Mouse (Mus musculus) bone marrow, adult 2 months (tissue): Measurements from ENCODE around the gene Krtap28-10. TPM values are rescaled to one million over a fixed set of nuclear protein-coding genes. Genes with fewer than 3 reads are reported as not detected.
"Not testable (repeated sequence)": the region's sequence is repeated elsewhere in the genome, so short reads cannot be mapped to it uniquely, and the experiment has no call there.

ENCODE experiments used
- H3K27ac ChIP-seq: fragments of 200-500 bp; 2 replicates; pipeline ENCODE4 v1.5.1; 2012; ENCODE audit warnings: low read depth, mild to moderate bottlenecking, control low read depth, inconsistent platforms, low read length; ENCODE audit not compliant: control insufficient read depth, poor library complexity, insufficient read depth
- H3K4me1 ChIP-seq: fragments of 200-500 bp; 2 replicates; pipeline ENCODE4 v1.6.1; 2011; ENCODE audit warnings: low read length; ENCODE audit not compliant: control insufficient read depth, insufficient read depth
- H3K4me3 ChIP-seq: fragments of 200-500 bp; replicated peaks from 2 replicates; pipeline ENCODE3; 2011; ENCODE audit warnings: mild to moderate bottlenecking, low read depth, low read length, control low read depth; ENCODE audit not compliant: control insufficient read depth
- CTCF ChIP-seq: fragments of 200-500 bp; IDR thresholded peaks from 2 replicates; pipeline ENCODE4 v1.5.1; 2011; ENCODE audit warnings: low read length, control low read depth; ENCODE audit not compliant: control insufficient read depth, insufficient read depth
- POLR2A ChIP-seq: fragments of 200-500 bp; IDR thresholded peaks from 2 replicates; pipeline ENCODE4 v1.6.1; 2011; ENCODE audit warnings: low read depth, mild to moderate bottlenecking, control low read depth, low read length, borderline replicate concordance; ENCODE audit not compliant: control insufficient read depth
- WGBS: fragments of 180-500 bp; shearing (Covaris S2); methylation state at CpG from one replicate; pipeline ENCODE4 v1.1.7; 2018; 5-methylcytosine and 5-hydroxymethylcytosine counted together
- polyA plus RNA-seq: library from polyadenylated mRNA; stranded (reverse); fragments of >200 nt; gene quantifications from 2 replicates; pipeline ENCODE4 v1.2.4, GENCODE M21; 2011; ENCODE audit warnings: low replicate concordance; ENCODE audit not compliant: missing spikeins, insufficient read depth, insufficient read length

Krtap28-10 gene
- polyA plus RNA-seq, 1 experiment = not detected

GRCm38 (mm10) chr1:83031950-83032349, 10.3 kb downstream of the Krtap28-10 start:
- WGBS = 69% methylated on average over 1 of the region's 1 CpGs
- H3K4me3 ChIP-seq = no peak overlapping the region
- no peak for TF ChIP-seq CTCF

GRCm38 (mm10) chr1:83016556-83016955, 25.7 kb downstream of the Krtap28-10 start:
- H3K4me3 ChIP-seq = no peak overlapping the region
- no peak overlapping the region for H3K27ac ChIP-seq
- no peak for TF ChIP-seq POLR2A
- TF ChIP-seq CTCF = no peak
- no peaks in the 10 kb centered on the region for H3K4me1 ChIP-seq
- 56% methylated on average over 1 of the region's 1 CpGs for WGBS

More at GRCm38 (mm10) chr1:83031950-83032349, 10.3 kb downstream of the Krtap28-10 start:
- H3K27ac ChIP-seq = no peak overlapping the region
- H3K4me1 ChIP-seq = no peaks in the 10 kb centered on the region

GRCm38 (mm10) chr1:83015329-83015879, 26.9 kb downstream of the Krtap28-10 start:
- TF ChIP-seq CTCF (no peak), POLR2A (no peak)
- H3K4me3 ChIP-seq = no peak overlapping the region
- H3K4me1 ChIP-seq = no peaks in the 10 kb centered on the region
- H3K27ac ChIP-seq = no peak overlapping the region
- 79% methylated on average over 10 of the region's 10 CpGs for WGBS

- TF ChIP-seq CTCF (no peak), POLR2A (no peak)
- WGBS = 91% methylated on average over 3 of the region's 3 CpGs
Measured at GRCm38 (mm10) chr1:83014477-83014876, 27.8 kb downstream of the Krtap28-10 start.

GRCm38 (mm10) chr1:83007471-83007870, 34.8 kb downstream of the Krtap28-10 start:
- no peak overlapping the region for H3K4me3 ChIP-seq
- H3K4me1 ChIP-seq = no peaks in the 10 kb centered on the region
- no peak overlapping the region for H3K27ac ChIP-seq
- no peak for TF ChIP-seq CTCF
- TF ChIP-seq POLR2A = no peak
- 67% methylated on average over 6 of the region's 6 CpGs for WGBS

More at GRCm38 (mm10) chr1:83014477-83014876, 27.8 kb downstream of the Krtap28-10 start:
- H3K27ac ChIP-seq = no peak overlapping the region
- H3K4me3 ChIP-seq = no peak overlapping the region
- H3K4me1 ChIP-seq = no peaks in the 10 kb centered on the region

- WGBS = 76% methylated on average over 8 of the region's 8 CpGs
- no peak overlapping the region for H3K4me3 ChIP-seq
- no peak overlapping the region for H3K27ac ChIP-seq
- no peaks in the 10 kb centered on the region for H3K4me1 ChIP-seq
- TF ChIP-seq CTCF (no peak), POLR2A (no peak)
Measured at GRCm38 (mm10) chr1:83006218-83007179, 35.8 kb downstream of the Krtap28-10 start.

- H3K4me3 ChIP-seq, H3K4me1 ChIP-seq, H3K27ac ChIP-seq: not testable (repeated sequence)
- 94% methylated on average over 9 of the region's 9 CpGs for WGBS
Measured at GRCm38 (mm10) chr1:83000306-83000705, 42.0 kb downstream of the Krtap28-10 start, which contains the start of gene Gm47959. Gm47959 (plus strand) TSS chr1:83000548.

- no peaks in the 10 kb centered on the region for H3K4me1 ChIP-seq
- 77% methylated on average over 3 of the region's 3 CpGs for WGBS
- H3K27ac ChIP-seq = no peak overlapping the region
- no peak overlapping the region for H3K4me3 ChIP-seq
- TF ChIP-seq POLR2A = no peak
- no peak for TF ChIP-seq CTCF
Measured at GRCm38 (mm10) chr1:82993947-82994346, 48.3 kb downstream of the Krtap28-10 start.
